Mouse (Mus musculus): ENCODE results near the gene Ehd1.

- TF ChIP-seq CTCF (IDR thresholded peaks at IDR 0.05; ENCODE audit: low read depth) = no peak
- TF ChIP-seq EP300 (optimal IDR thresholded peaks at IDR 0.05) = no peak
Measured at GRCm38 (mm10) chr19:6272053-6272452, 4.5 kb upstream of the Ehd1 start.
